Mouse (Mus musculus) testis, adult 2 months (tissue): ENCODE results near the gene Dpp7.

Experiments
- CTCF ChIP-seq: fragments of 200-500 bp; IDR thresholded peaks from 2 replicates; pipeline ENCODE4 v1.5.1; 2012; ENCODE audit warnings: low read depth, mild to moderate bottlenecking, inconsistent platforms, low read length, moderate library complexity; ENCODE audit not compliant: control insufficient read depth, insufficient read depth, insufficient replicate concordance
- POLR2A ChIP-seq: fragments of 200-500 bp; IDR thresholded peaks from 2 replicates; pipeline ENCODE4 v1.6.1; 2012; ENCODE audit warnings: low read depth, mild to moderate bottlenecking, inconsistent platforms, low read length, moderate library complexity; ENCODE audit not compliant: control insufficient read depth

DNA sequence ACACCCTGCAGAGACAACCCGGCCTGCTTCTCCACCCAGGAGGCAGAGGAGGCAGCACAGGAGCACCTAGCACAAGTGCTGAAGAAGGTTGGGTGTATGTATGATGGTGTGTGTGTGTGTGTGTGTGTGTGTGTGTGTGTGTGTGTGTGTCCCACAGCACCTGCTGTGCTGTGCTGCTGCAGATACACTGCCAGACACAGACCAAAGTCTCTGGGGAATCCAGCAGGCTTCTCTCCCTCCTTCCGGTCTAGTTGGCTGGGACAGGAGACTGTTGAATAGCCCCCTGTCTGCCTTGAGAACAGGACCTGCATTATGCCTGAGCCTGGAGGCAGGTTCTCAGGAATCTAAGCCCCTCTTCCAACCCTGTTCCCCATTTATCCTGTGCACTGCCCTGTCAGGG is 17.3 kb upstream of the Dpp7 start:
- TF ChIP-seq CTCF (no peak), POLR2A (no peak)
